Mouse (Mus musculus) megakaryocyte, embryonic 14.5 days (primary cell): ENCODE measurements around the gene Bmp8a.

ENCODE experiments used
- FLI1 ChIP-seq: IDR thresholded peaks from 2 replicates; pipeline ENCODE4 v1.6.1; 2012; ENCODE audit warnings: low read length, inconsistent platforms, mixed read lengths
- GATA1 ChIP-seq: IDR thresholded peaks from 3 replicates; pipeline ENCODE4 v1.6.1; 2012; ENCODE audit warnings: mixed read lengths, low read length, inconsistent platforms, borderline replicate concordance

- TF ChIP-seq GATA1 = no peak
- no peak for TF ChIP-seq FLI1
These were observed 20.5 kb upstream of the Bmp8a start for GRCm38 (mm10) chr4:123363555-123363954.
